Mouse (Mus musculus) mouse trophoblast stem cell (cell line): Measurements from ENCODE around the gene Cnnm1.

Experiments used
- in situ Hi-C, 2 experiments: fragments of 300-500 bp; cut with MseI, MboI; formaldehyde crosslinking; loops; 2 replicates in 1 of 2; 3 replicates in 1 of 2; pipeline ENCODE4 v1.15.1; 2025

Cnnm1 gene

GRCm38 (mm10) chr19:43440112-43440737 lies at the start of gene Cnnm1:
Gene Cnnm1, plus strand, starts transcription at chr19:43440436.
- in situ Hi-C loops, result no loop called here

GRCm38 (mm10) chr19:43396327-43396726 lies 43.9 kb upstream of the Cnnm1 start:
- in situ Hi-C loops, result loop anchor here in 1 of 2 experiments (10.0 kb wide), 1 partner anchor 602 kb away; no protein-coding TSS in a partner anchor

- in situ Hi-C loops, result no loop called here
Observed at GRCm38 (mm10) chr19:43407181-43407580, 33.1 kb upstream of the Cnnm1 start.

GRCm38 (mm10) chr19:43415565-43415964 lies 24.7 kb upstream of the Cnnm1 start:
- in situ Hi-C loops, result no loop called here

GRCm38 (mm10) chr19:43420506-43420905 lies 19.7 kb upstream of the Cnnm1 start:
- in situ Hi-C loops, result no loop called here

GRCm38 (mm10) chr19:43424082-43424481 lies 16.2 kb upstream of the Cnnm1 start:
- in situ Hi-C loops, result no loop called here

GRCm38 (mm10) chr19:43427446-43428224 lies 12.6 kb upstream of the Cnnm1 start:
- in situ Hi-C loops, result no loop called here

GRCm38 (mm10) chr19:43439246-43439645 lies 990 bp upstream of the Cnnm1 start:
- in situ Hi-C loops, result no loop called here

GRCm38 (mm10) chr19:43440768-43441660 lies 778 bp downstream of the Cnnm1 start:
- in situ Hi-C loops, result no loop called here

GRCm38 (mm10) chr19:43441661-43441990 lies 1.4 kb downstream of the Cnnm1 start:
- in situ Hi-C loops, result no loop called here

GRCm38 (mm10) chr19:43442269-43442668 lies 2.0 kb downstream of the Cnnm1 start:
- in situ Hi-C loops, result no loop called here

GRCm38 (mm10) chr19:43442906-43443305 lies 2.7 kb downstream of the Cnnm1 start:
- in situ Hi-C loops, result no loop called here

GRCm38 (mm10) chr19:43444636-43445205 lies 4.5 kb downstream of the Cnnm1 start:
- in situ Hi-C loops, result no loop called here

GRCm38 (mm10) chr19:43451563-43451962 lies 11.3 kb downstream of the Cnnm1 start:
- in situ Hi-C loops, result no loop called here

GRCm38 (mm10) chr19:43452176-43452575 lies 11.9 kb downstream of the Cnnm1 start:
- in situ Hi-C loops, result no loop called here

GRCm38 (mm10) chr19:43453025-43453424 lies 12.8 kb downstream of the Cnnm1 start:
- in situ Hi-C loops, result no loop called here

- in situ Hi-C loops, result no loop called here
Observed at GRCm38 (mm10) chr19:43459948-43460347, 19.7 kb downstream of the Cnnm1 start.

- in situ Hi-C loops, result no loop called here
Observed at GRCm38 (mm10) chr19:43460481-43460880, 20.2 kb downstream of the Cnnm1 start.

GRCm38 (mm10) chr19:43462141-43462540 lies 21.9 kb downstream of the Cnnm1 start:
- in situ Hi-C loops, result no loop called here

- in situ Hi-C loops, result no loop called here
Observed at GRCm38 (mm10) chr19:43463546-43464293, 23.5 kb downstream of the Cnnm1 start.

- in situ Hi-C loops, result no loop called here
Observed at GRCm38 (mm10) chr19:43464294-43464687, 24.1 kb downstream of the Cnnm1 start.
